Mouse (Mus musculus): ENCODE results near the gene Slc40a1. TPM values are rescaled to one million over a fixed set of nuclear protein-coding genes. Genes with fewer than 3 reads are reported as not detected.

Gene Slc40a1
- 12.3 and 12.8 TPM in 2 replicates for polyA plus RNA-seq (2021; fragmentation: Nextera tagmentation)
- long read RNA-seq, experiment 1, transcript Slc40a1-201 (8 exons, 3,370 nt), result major isoform, 60 of 69 reads
- long read RNA-seq, experiment 1, partial matches to known transcripts, result 2 of 69 reads
- long read RNA-seq, experiment 1, other reads (novel, unspliced or antisense), result 7 of 69 reads
- long read RNA-seq, experiment 2, transcript Slc40a1-201 (8 exons, 3,370 nt), result major isoform, 14 of 17 reads
- long read RNA-seq, experiment 2, partial matches to known transcripts, result 1 of 17 reads
- long read RNA-seq, experiment 2, other reads (novel, unspliced or antisense), result 2 of 17 reads

DNA sequence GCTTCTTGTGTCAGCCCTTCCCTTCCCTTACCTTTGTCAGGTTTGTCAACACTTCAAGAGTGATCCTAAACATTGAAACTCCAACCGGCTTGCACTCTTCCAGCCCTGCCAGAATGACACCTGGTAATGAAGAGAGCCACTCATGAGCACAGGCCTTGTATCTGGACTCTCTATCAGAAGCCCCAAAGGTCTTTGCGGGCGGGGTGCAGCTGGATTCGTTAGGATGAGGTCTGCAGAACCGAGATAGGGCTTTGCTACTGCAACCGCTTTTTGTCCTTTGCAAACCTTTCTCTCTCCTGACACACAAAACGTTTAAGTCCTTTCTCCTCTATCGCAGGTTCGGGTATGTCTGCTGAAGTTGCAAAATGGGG, at the start of gene Slc40a1:
Gene Slc40a1, minus strand, starts transcription at position 131 of the 371 bp plus-strand sequence.

DNA sequence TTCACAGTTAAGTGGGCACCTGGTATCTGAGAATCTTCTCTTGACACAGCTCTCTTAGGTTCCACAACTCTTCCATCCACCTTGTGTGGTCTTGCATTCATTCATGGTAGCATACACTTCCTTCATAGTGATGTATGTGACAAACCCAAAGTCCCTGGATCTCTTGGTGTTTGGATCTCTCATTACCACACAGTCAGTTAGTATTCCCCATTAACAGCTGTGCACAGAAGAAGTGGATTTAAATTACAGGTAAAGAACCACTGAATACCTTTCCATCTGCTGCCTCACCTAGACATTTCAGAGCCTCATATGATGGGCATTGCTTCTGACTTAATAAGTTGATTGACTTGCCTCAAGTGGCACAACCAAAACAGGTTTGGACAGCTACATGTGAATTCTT, 36.1 kb downstream of the Slc40a1 start, which contains the start of gene Gm5269:
Gene Gm5269, minus strand, starts transcription at position 101 of the 400 bp plus-strand sequence.

Other genes starting within 250 kb of the Slc40a1 start
- 29.6 and 31.7 TPM in 2 replicates for gene Wdr75, start 131.4 kb downstream of the Slc40a1 start, polyA plus RNA-seq (2021; fragmentation: Nextera tagmentation)
- gene Gm5269, start 36.2 kb downstream of the Slc40a1 start, polyA plus RNA-seq (2021; fragmentation: Nextera tagmentation), result not detected in 2 replicates
- 0.27 and 0.36 TPM in 2 replicates for gene Dnah7b, start 139.8 kb upstream of the Slc40a1 start, polyA plus RNA-seq (2021; fragmentation: Nextera tagmentation)